Mouse (Mus musculus) heart, embryonic 12.5 days (tissue): ENCODE measurements at regions not wholly inside any gene's neighbourhood (a gene's known extent, or its start where the extent isn't known, plus 50 kb on each side); places are given as distances from the start of the nearest gene placed in this dataset.

Source experiments
- ATAC-seq: fragments of 200-750 bp; cut with Nextera tagmentation; 2 replicates; pipeline ENCODE4 v1.8.0; 2017; ENCODE audit warnings: moderate TSS enrichment, moderate library complexity; ENCODE audit not compliant: insufficient number of reproducible peaks, low FRiP score
- H3K27ac ChIP-seq: fragments of 300-500 bp; sonication (generic); 2 replicates; pipeline ENCODE4 v1.5.1; 2016; ENCODE audit warnings: mild to moderate bottlenecking, moderate library complexity; ENCODE audit not compliant: poor library complexity, severe bottlenecking
- H3K27me3 ChIP-seq: fragments of 300-500 bp; sonication (generic); replicated peaks from 2 replicates; pipeline ENCODE4 v1.6.1; 2016; ENCODE audit warnings: mild to moderate bottlenecking, moderate library complexity
- H3K36me3 ChIP-seq: fragments of 300-500 bp; sonication (generic); 2 replicates; pipeline ENCODE4 v1.6.1; 2016; ENCODE audit warnings: mild to moderate bottlenecking, moderate library complexity
- H3K4me1 ChIP-seq: fragments of 300-500 bp; sonication (generic); replicated peaks from 2 replicates; pipeline ENCODE4 v1.6.1; 2016; ENCODE audit warnings: mild to moderate bottlenecking
- H3K4me2 ChIP-seq: fragments of 300-500 bp; sonication (generic); 2 replicates; pipeline ENCODE4 v1.6.1; 2016; ENCODE audit warnings: mild to moderate bottlenecking, moderate library complexity
- H3K4me3 ChIP-seq: fragments of 300-500 bp; sonication (generic); 2 replicates; pipeline ENCODE4 v1.5.1; 2016; ENCODE audit warnings: mild to moderate bottlenecking
- H3K9ac ChIP-seq: fragments of 300-500 bp; sonication (generic); 2 replicates; pipeline ENCODE4 v1.6.1; 2016; ENCODE audit warnings: mild to moderate bottlenecking, moderate library complexity
- H3K9me3 ChIP-seq: fragments of 300-500 bp; sonication (generic); replicated peaks from 2 replicates; pipeline ENCODE4 v1.6.1; 2016; ENCODE audit warnings: mild to moderate bottlenecking, moderate library complexity
- WGBS: fragments of 180-500 bp; shearing (Covaris S2); methylation state at CpG from one replicate; pipeline ENCODE4 v1.1.7; 2016; 5-methylcytosine and 5-hydroxymethylcytosine counted together

DNA sequence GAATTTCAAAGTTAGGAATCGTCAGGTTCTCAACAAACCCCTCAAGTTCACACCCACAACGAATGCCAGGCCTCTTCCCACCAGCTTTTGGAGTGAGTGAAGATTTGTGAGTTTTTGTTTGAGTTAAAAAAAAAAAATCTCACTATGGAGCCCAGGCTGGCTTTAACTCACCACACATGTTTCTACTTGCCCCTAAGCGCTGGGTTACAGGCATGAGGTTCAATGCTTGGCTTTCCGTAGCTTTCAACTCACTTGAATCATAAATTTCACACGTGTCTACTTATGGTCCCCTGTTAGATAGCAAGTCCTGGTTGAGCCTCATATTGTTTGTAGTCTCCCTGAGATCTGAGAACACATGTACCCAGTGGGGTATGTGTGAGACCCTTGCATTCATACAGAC is 122.8 kb upstream of the Efna5 start:
- no peak for ATAC-seq
- H3K4me3 ChIP-seq = no peak overlapping the region
- WGBS = 82% methylated on average over 5 of the region's 5 CpGs

DNA sequence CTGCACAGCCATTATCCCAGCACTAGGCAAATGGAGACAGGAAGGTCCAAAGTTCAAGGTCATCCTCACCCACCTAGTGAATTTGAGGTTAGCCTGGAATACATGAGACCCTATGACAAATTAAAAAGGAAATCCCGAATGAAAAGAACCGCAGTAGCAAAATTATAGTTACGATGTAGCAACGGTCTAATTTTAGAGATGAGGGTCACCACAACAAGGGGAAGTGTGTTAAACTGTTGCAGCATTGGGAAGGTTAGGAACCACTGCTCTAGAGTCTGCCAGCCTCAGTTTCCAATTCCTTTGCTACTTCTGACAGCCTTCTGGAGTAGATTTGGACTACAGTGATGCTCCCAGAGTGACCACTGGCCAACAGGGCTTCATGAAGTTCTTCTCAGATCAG is 121.6 kb upstream of the Efna5 start:
- Histone ChIP-seq H3K27ac (no peak overlapping the region), H3K9me3 (no peaks in the 10 kb centered on the region), H3K27me3 (no peaks in the 10 kb centered on the region), H3K36me3 (no peaks in the 10 kb centered on the region), H3K4me3 (no peak overlapping the region), H3K4me1 (peaks cover 5% of the 10 kb centered on the region; the same call in 1 of the 2 replicates), H3K4me2 (no peak overlapping the region), H3K9ac (no peak overlapping the region)
- 85% methylated on average over 4 of the region's 4 CpGs for WGBS
- ATAC-seq = no peak

More for the DNA sequence above, 122.8 kb upstream of the Efna5 start:
- no peaks in the 10 kb centered on the region for H3K9me3 ChIP-seq
- no peak overlapping the region for H3K4me2 ChIP-seq
- H3K27ac ChIP-seq = no peak overlapping the region
- no peaks in the 10 kb centered on the region for H3K36me3 ChIP-seq
- H3K9ac ChIP-seq = no peak overlapping the region
- no peaks in the 10 kb centered on the region for H3K27me3 ChIP-seq
- peaks cover 10% of the 10 kb centered on the region for H3K4me1 ChIP-seq

GRCm38 (mm10) chr17:63001898-63002297 is 120.8 kb upstream of the Efna5 start:
- no peak overlapping the region for H3K9ac ChIP-seq
- 29% methylated on average over 2 of the region's 2 CpGs for WGBS
- H3K36me3 ChIP-seq = no peaks in the 10 kb centered on the region
- no peaks in the 10 kb centered on the region for H3K27me3 ChIP-seq
- no peak overlapping the region for H3K4me3 ChIP-seq
- no peak for ATAC-seq
- no peak overlapping the region for H3K27ac ChIP-seq
- H3K4me1 ChIP-seq = peaks cover 5% of the 10 kb centered on the region; the same call in 1 of the 2 replicates
- H3K9me3 ChIP-seq = no peaks in the 10 kb centered on the region
- no peak overlapping the region for H3K4me2 ChIP-seq

- no peak for ATAC-seq
- peaks cover 15% of the 10 kb centered on the region for H3K4me1 ChIP-seq
- no peaks in the 10 kb centered on the region for H3K36me3 ChIP-seq
- no peaks in the 10 kb centered on the region for H3K9me3 ChIP-seq
- no peak overlapping the region for H3K4me3 ChIP-seq
- no peak overlapping the region for H3K27ac ChIP-seq
- H3K9ac ChIP-seq = no peak overlapping the region
- H3K27me3 ChIP-seq = no peaks in the 10 kb centered on the region
- H3K4me2 ChIP-seq = no peak overlapping the region
- 76% methylated on average over 5 of the region's 5 CpGs for WGBS
Observed at GRCm38 (mm10) chr17:62997691-62998090, 116.6 kb upstream of the Efna5 start.

DNA sequence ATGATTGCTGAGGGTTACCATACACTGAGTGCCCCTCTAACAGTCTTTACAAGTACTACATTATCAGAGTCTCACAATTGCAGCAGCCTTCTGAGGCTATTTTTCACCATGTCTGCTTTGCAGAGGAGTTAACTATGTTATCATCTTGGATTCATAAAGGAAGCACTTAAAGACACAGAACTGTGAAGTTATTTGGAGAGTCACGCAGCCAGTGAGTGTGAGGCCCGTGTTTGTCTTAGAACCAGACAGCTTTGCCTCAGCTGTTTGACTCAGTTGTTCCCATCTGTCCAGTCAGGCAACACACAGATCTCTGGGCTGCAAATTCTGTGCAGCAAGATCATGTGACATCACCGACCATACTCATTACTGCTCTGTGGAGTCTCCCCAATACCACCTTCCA is 114.2 kb upstream of the Efna5 start:
- 40% methylated on average over 3 of the region's 3 CpGs for WGBS
- Histone ChIP-seq H3K4me2 (no peak overlapping the region), H3K36me3 (no peaks in the 10 kb centered on the region), H3K27ac (no peak overlapping the region), H3K4me3 (no peak overlapping the region), H3K9me3 (no peaks in the 10 kb centered on the region), H3K4me1 (peaks cover 15% of the 10 kb centered on the region), H3K27me3 (no peaks in the 10 kb centered on the region), H3K9ac (no peak overlapping the region)
- no peak for ATAC-seq

GRCm38 (mm10) chr17:62992977-62993376 is 111.9 kb upstream of the Efna5 start:
- Histone ChIP-seq H3K4me2 (no peak overlapping the region), H3K27me3 (no peaks in the 10 kb centered on the region), H3K36me3 (no peaks in the 10 kb centered on the region), H3K4me3 (no peak overlapping the region), H3K9me3 (no peaks in the 10 kb centered on the region), H3K4me1 (peaks cover 10% of the 10 kb centered on the region; the same call in 1 of the 2 replicates), H3K27ac (no peak overlapping the region), H3K9ac (no peak overlapping the region)
- ATAC-seq = no peak
- WGBS = 86% methylated on average over 2 of the region's 2 CpGs

DNA sequence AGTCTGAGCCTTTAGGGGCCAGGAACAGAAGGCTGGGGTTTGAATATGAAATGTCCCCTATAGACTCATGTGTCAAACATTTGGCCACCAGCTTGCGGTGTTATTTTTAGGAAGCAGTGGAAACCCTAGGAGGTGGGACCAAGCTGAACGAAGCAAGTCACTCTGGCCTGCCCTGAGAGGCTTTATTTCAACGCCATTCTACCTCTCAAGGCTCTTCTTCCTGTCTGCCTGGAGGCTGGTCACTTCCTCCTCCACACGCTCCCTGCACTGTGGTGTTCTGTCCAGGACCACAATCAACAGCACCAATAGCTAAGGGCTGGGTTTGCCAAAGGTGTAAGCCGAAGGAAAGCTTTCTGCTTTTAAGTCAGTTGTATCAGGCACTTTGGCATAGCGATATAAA is 105.2 kb upstream of the Efna5 start:
- 46% methylated on average over 6 of the region's 6 CpGs for WGBS
- no peak overlapping the region for H3K4me3 ChIP-seq
- no peak for ATAC-seq
- peaks cover 11% of the 10 kb centered on the region for H3K4me1 ChIP-seq
- no peak overlapping the region for H3K4me2 ChIP-seq
- 0 out of 2 replicates have a peak, but pooled peaks cover 7% of the 10 kb centered on the region for H3K9me3 ChIP-seq
- no peak overlapping the region for H3K9ac ChIP-seq
- no peak overlapping the region for H3K27ac ChIP-seq
- H3K27me3 ChIP-seq = no peaks in the 10 kb centered on the region
- no peaks in the 10 kb centered on the region for H3K36me3 ChIP-seq

DNA sequence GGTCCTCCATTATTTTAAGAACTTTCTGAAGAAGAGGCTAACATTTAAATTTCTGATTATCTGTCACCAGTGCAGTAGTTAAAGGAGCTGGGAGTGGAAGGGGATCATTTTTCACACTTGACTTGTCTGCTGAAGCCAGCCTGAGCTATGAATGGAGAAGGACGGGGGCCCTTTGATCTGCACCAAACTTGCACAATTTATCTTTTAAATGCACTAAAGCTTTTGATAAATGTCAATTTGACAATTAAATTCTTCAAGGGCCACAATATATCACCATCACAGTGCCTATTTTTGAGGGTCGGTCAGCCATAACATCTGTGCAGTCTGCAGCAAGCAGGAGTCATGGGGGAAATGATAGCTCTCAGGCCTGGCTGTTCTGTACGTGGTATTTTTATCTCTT is 99.2 kb upstream of the Efna5 start:
- H3K4me1 ChIP-seq = peaks cover 7% of the 10 kb centered on the region; the same call in 1 of the 2 replicates
- no peak overlapping the region for H3K4me3 ChIP-seq
- H3K9ac ChIP-seq = no peak overlapping the region
- WGBS = 38% methylated on average over 3 of the region's 3 CpGs
- ATAC-seq = no peak
- 0 out of 2 replicates have a peak, but pooled peaks cover 7% of the 10 kb centered on the region for H3K9me3 ChIP-seq
- H3K36me3 ChIP-seq = no peaks in the 10 kb centered on the region
- no peak overlapping the region for H3K27ac ChIP-seq
- H3K27me3 ChIP-seq = no peaks in the 10 kb centered on the region
- no peak overlapping the region for H3K4me2 ChIP-seq

- Histone ChIP-seq H3K27me3 (no peaks in the 10 kb centered on the region), H3K27ac (no peak overlapping the region), H3K9me3 (peaks cover 2% of the 10 kb centered on the region; the same call in 1 of the 2 replicates), H3K4me3 (no peak overlapping the region), H3K4me1 (0 out of 2 replicates have a peak, but pooled peaks cover 7% of the 10 kb centered on the region), H3K36me3 (no peaks in the 10 kb centered on the region), H3K9ac (no peak overlapping the region), H3K4me2 (no peak overlapping the region)
- no peak for ATAC-seq
- WGBS = 69% methylated on average over 4 of the region's 4 CpGs
Observed at GRCm38 (mm10) chr17:62977561-62977960, 96.4 kb upstream of the Efna5 start.

DNA sequence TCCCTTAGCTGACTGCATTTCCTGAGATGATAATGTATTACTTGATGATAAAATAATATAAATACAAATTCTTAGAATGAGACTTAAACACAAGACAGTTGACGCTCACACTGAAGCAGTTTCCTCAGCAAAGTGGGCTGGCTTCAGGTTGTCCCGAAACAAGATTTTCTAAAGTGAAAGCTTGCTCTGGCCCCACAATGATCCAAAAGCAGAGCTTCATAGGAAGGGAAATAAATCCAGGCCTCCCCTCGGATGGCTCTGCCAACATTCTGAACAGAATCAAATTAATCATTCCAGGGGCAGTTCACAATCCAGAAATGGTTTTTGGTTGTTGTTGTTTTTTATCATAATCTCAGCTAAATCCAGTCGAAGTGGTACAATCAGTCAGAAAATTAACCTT is 96.0 kb upstream of the Efna5 start:
- Histone ChIP-seq H3K4me2 (no peak overlapping the region), H3K4me1 (0 out of 2 replicates have a peak, but pooled peaks cover 7% of the 10 kb centered on the region), H3K4me3 (no peak overlapping the region), H3K9ac (no peak overlapping the region), H3K36me3 (no peaks in the 10 kb centered on the region), H3K9me3 (peaks cover 2% of the 10 kb centered on the region; the same call in 1 of the 2 replicates), H3K27ac (no peak overlapping the region), H3K27me3 (no peaks in the 10 kb centered on the region)
- WGBS = 83% methylated on average over 4 of the region's 4 CpGs
- ATAC-seq = no peak

- WGBS = 78% methylated on average over 8 of the region's 8 CpGs
Observed at GRCm38 (mm10) chr17:62974627-62975279, 93.6 kb upstream of the Efna5 start.

DNA sequence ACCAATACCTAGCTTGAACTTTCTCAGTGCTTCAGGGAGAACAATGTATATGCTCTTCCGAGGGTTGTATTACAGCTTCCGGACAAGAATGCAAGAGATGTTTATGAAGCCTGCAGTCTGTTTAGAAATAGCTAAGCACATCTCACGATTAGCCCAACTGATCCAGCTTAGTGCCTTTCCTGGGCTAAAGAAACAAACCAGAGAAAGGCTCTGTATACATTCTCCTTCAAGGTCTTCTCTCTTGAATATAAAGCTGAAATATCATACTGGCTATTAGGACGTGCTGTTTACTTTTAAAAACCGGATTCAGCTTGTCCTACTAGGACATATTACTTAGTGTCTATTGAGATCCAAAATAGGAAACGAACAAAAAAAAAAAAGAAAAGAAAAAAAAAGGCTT is 87.9 kb upstream of the Efna5 start:
- no peak overlapping the region for H3K9ac ChIP-seq
- no peaks in the 10 kb centered on the region for H3K27me3 ChIP-seq
- no peaks in the 10 kb centered on the region for H3K36me3 ChIP-seq
- ATAC-seq = no peak
- no peak overlapping the region for H3K4me3 ChIP-seq
- H3K9me3 ChIP-seq = peaks cover 2% of the 10 kb centered on the region; the same call in 1 of the 2 replicates
- H3K27ac ChIP-seq = no peak overlapping the region
- H3K4me1 ChIP-seq = peaks cover 5% of the 10 kb centered on the region; the same call in 1 of the 2 replicates
- no peak overlapping the region for H3K4me2 ChIP-seq
- 69% methylated on average over 6 of the region's 6 CpGs for WGBS

More at GRCm38 (mm10) chr17:62974627-62975279, 93.6 kb upstream of the Efna5 start:
- Histone ChIP-seq H3K36me3 (no peaks in the 10 kb centered on the region), H3K9ac (no peak overlapping the region), H3K4me3 (no peak overlapping the region), H3K27ac (no peak overlapping the region), H3K27me3 (no peaks in the 10 kb centered on the region), H3K4me1 (no peaks in the 10 kb centered on the region), H3K4me2 (no peak overlapping the region), H3K9me3 (peaks cover 2% of the 10 kb centered on the region; the same call in 1 of the 2 replicates)
- no peak for ATAC-seq
